Mouse (Mus musculus): ENCODE measurements around the gene Ttc7. TPM values are rescaled to one million over a fixed set of nuclear protein-coding genes. Genes with fewer than 3 reads are reported as not detected.

Ttc7 gene
- polyA plus RNA-seq, 1 experiment from 2014 or later: 61.6 TPM

- 62% methylated on average over 14 of the region's 15 CpGs for WGBS (ENCODE audit: missing documents)
- H3K27ac ChIP-seq: peak overlapping the region; percentile 74
These were observed 7.0 kb upstream of the Ttc7 start for GRCm38 (mm10) chr17:87275363-87276341.

GRCm38 (mm10) chr17:87282007-87282705 lies 530 bp upstream of the Ttc7 start:
- Histone ChIP-seq H3K36me3 (ENCODE audit: inconsistent target) (no peaks in the 10 kb centered on the region; the same call in 1 of the 2 replicates), H3K79me2 (ENCODE audit: inconsistent target) (peaks cover 41% of the 10 kb centered on the region), H3K4me3 (ENCODE audit: inconsistent target) (peak overlapping the region; percentile 42), H3K27ac (peak overlapping the region; percentile 89)
- 0% methylated on average over 36 of the region's 44 CpGs for WGBS (ENCODE audit: missing documents)

More at GRCm38 (mm10) chr17:87275363-87276341, 7.0 kb upstream of the Ttc7 start:
- Histone ChIP-seq H3K79me2 (ENCODE audit: inconsistent target) (no peaks in the 10 kb centered on the region; the same call in 1 of the 2 replicates), H3K36me3 (ENCODE audit: inconsistent target) (no peaks in the 10 kb centered on the region), H3K4me3 (ENCODE audit: inconsistent target) (no peak overlapping the region)

GRCm38 (mm10) chr17:87283055-87283754 lies 519 bp downstream of the Ttc7 start:
- Histone ChIP-seq H3K27ac (peak overlapping the region; percentile 65), H3K36me3 (ENCODE audit: inconsistent target) (no peaks in the 10 kb centered on the region; the same call in 1 of the 2 replicates), H3K4me3 (ENCODE audit: inconsistent target) (peak overlapping the region; percentile 62), H3K79me2 (ENCODE audit: inconsistent target) (peaks cover 52% of the 10 kb centered on the region)
- WGBS (ENCODE audit: missing documents): under 1% methylated on average over 51 of the region's 56 CpGs

GRCm38 (mm10) chr17:87283755-87284481 lies 1.2 kb downstream of the Ttc7 start:
- peak overlapping the region; percentile 62 for H3K4me3 ChIP-seq (ENCODE audit: inconsistent target)
- peak overlapping the region; percentile 65 for H3K27ac ChIP-seq
- H3K79me2 ChIP-seq (ENCODE audit: inconsistent target): peaks cover 59% of the 10 kb centered on the region
- 6% methylated on average over 21 of the region's 21 CpGs for WGBS (ENCODE audit: missing documents)
- H3K36me3 ChIP-seq (ENCODE audit: inconsistent target): peaks cover 3% of the 10 kb centered on the region; the same call in 1 of the 2 replicates

DNA sequence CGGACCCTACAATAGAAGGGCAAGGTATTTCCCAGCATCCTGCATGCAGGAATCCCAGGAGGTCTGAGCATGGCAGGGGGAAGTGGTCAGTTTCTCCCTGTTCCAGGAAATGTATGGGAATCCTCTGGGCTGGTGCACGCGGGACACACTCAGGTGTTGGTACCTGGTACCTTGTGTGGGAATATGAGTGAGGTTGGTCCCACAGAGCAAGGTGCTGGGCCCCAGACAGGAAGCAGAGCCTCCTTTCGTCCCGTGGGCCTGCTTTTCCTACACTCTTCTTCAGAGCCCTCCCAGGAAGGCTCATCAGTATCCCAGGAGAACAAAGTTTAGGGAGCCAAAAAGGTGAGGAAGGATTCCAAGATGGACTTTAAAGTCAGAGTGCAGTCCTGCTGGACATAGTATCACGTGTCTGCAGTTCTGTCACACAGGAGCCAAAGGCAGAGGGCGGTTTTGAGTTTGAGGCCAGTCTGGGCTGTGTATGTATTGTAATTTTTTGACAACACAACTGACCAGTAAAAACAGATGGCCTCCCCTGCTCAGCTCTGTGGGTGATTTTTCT lies 1.9 kb downstream of the Ttc7 start:
- 0 out of 2 replicates have a peak overlapping the region, but pooled peaks have one; percentile 65 for H3K27ac ChIP-seq
- peak overlapping the region; percentile 62 for H3K4me3 ChIP-seq (ENCODE audit: inconsistent target)
- 66% methylated on average over 7 of the region's 7 CpGs for WGBS (ENCODE audit: missing documents)
- peaks cover 10% of the 10 kb centered on the region for H3K36me3 ChIP-seq (ENCODE audit: inconsistent target)
- H3K79me2 ChIP-seq (ENCODE audit: inconsistent target): peaks cover 65% of the 10 kb centered on the region

DNA sequence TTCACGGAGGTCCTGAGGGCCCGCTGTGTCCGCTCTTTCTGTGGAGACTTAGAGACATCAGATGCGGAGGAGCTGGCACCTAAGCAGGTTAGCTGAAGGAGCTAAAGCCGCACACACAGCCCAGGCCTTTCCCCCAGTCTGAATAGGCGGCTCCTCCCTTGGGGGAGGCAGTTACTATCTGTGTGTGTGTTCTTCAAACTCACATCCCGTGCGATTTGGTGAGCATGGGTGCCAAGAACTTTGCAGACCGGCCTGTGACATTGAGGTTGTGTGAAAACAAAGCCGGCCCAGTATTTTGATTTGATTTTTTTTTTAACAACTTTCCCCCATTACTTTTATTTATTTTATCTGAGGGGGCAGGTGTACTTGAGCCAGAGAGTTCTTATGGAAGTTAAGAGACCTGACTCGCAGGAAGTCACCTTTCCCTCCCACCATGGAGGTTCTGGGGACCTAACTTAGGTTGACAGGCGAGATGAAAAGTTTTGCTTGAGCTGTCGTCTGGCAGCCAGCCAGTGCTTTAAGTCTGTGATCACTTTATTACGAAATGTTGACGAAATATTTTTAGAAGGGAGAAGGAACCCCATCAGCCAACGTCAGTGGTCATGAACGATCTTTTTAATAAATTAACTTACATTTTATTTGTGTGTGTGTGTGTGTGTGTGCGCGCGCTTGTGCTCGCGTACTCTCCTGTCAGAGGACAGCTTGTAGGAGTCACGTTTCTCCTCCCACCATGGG lies 3.2 kb downstream of the Ttc7 start:
- H3K27ac ChIP-seq: no peak overlapping the region
- WGBS (ENCODE audit: missing documents): 56% methylated on average over 22 of the region's 23 CpGs
- peaks cover 79% of the 10 kb centered on the region for H3K79me2 ChIP-seq (ENCODE audit: inconsistent target)
- H3K4me3 ChIP-seq (ENCODE audit: inconsistent target): no peak overlapping the region
- peaks cover 23% of the 10 kb centered on the region for H3K36me3 ChIP-seq (ENCODE audit: inconsistent target)

- 65% methylated on average over 8 of the region's 8 CpGs for WGBS (ENCODE audit: missing documents)
- no peak overlapping the region for H3K27ac ChIP-seq
- peaks cover 29% of the 10 kb centered on the region for H3K36me3 ChIP-seq (ENCODE audit: inconsistent target)
- no peak overlapping the region for H3K4me3 ChIP-seq (ENCODE audit: inconsistent target)
- peaks cover 86% of the 10 kb centered on the region for H3K79me2 ChIP-seq (ENCODE audit: inconsistent target)
These were observed 3.9 kb downstream of the Ttc7 start for GRCm38 (mm10) chr17:87286481-87287143.

DNA sequence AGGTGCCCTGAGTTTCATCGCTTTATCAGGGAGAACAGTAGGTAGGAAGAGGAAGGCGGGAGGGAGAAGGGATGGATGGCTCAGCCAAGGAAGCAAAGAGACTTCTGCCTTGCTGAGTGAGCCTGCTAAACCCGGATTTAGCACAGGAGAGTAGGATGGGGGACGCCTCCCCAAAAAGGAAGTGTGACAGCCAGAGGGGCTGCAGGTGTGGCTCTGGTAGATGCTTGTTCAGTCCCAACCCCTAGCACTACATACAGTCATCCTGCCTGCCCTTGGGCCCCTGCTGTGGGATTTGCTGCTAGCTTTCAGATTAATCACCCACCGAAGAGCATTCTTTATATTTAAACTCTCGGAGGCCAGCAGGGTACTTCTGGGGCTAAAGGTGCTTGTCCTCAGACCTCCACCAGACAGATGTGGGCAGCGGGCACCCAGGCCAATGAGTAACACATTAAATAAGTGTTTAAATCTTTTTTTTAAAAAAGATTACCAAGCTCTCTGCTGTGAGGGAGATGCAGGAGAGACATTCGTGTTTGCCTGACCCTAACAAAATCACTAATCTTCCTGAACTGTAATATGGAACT lies 4.6 kb downstream of the Ttc7 start:
- no peak overlapping the region for H3K4me3 ChIP-seq (ENCODE audit: inconsistent target)
- 87% methylated on average over 8 of the region's 8 CpGs for WGBS (ENCODE audit: missing documents)
- peaks cover 35% of the 10 kb centered on the region for H3K36me3 ChIP-seq (ENCODE audit: inconsistent target)
- H3K79me2 ChIP-seq (ENCODE audit: inconsistent target): peaks cover 92% of the 10 kb centered on the region
- no peak overlapping the region for H3K27ac ChIP-seq

DNA sequence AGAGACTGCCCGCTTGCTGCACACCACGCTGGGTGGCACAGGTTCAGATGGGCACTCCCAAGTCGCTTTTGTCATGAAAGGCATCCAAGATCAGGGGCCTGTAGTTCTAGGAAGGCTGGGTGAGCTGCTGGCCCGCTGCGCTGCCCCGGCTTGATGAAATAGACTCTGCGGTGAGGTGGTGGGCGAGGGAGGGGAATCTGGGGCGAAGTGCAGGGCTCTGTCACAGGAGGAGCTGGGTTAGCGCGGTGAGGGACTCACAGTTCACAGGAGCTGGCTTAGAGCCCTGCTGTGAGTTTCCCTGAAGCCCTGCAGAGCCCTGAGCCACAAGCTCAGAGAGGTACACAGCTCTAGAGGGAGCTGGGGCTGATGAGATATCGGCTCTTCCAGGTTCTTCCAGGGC lies 5.4 kb downstream of the Ttc7 start:
- Histone ChIP-seq H3K79me2 (ENCODE audit: inconsistent target) (peaks cover 100% of the 10 kb centered on the region), H3K27ac (no peak overlapping the region), H3K4me3 (ENCODE audit: inconsistent target) (no peak overlapping the region), H3K36me3 (ENCODE audit: inconsistent target) (peaks cover 43% of the 10 kb centered on the region)
- WGBS (ENCODE audit: missing documents): 95% methylated on average over 12 of the region's 12 CpGs

- 88% methylated on average over 5 of the region's 5 CpGs for WGBS (ENCODE audit: missing documents)
These were observed 6.7 kb downstream of the Ttc7 start for GRCm38 (mm10) chr17:87289367-87289766.

DNA sequence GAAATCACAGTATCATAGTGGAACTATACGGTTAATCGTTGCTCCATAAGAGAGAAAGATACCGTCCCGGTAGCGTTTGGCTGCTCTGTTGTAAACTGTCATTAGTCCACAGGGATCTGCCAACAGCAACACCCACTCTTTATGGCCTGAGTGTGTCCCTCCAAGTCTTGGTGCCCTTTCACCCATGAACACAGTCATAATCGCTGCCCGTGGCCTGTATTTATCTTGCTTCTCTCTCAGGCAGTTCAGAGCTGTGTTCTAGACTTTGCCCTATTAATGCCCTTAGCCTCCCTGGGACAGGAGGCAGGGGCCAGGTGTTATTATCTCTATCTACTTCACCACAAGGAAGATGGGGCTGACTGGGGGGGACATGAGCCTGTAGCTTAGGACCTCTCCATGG lies 8.4 kb downstream of the Ttc7 start:
- peaks cover 71% of the 10 kb centered on the region for H3K36me3 ChIP-seq (ENCODE audit: inconsistent target)
- no peak overlapping the region for H3K4me3 ChIP-seq (ENCODE audit: inconsistent target)
- H3K27ac ChIP-seq: no peak overlapping the region
- WGBS (ENCODE audit: missing documents): 97% methylated on average over 7 of the region's 7 CpGs
- peaks cover 100% of the 10 kb centered on the region for H3K79me2 ChIP-seq (ENCODE audit: inconsistent target)

More at GRCm38 (mm10) chr17:87289367-87289766, 6.7 kb downstream of the Ttc7 start:
- Histone ChIP-seq H3K4me3 (ENCODE audit: inconsistent target) (no peak overlapping the region), H3K36me3 (ENCODE audit: inconsistent target) (peaks cover 55% of the 10 kb centered on the region), H3K79me2 (ENCODE audit: inconsistent target) (peaks cover 100% of the 10 kb centered on the region), H3K27ac (no peak overlapping the region)

DNA sequence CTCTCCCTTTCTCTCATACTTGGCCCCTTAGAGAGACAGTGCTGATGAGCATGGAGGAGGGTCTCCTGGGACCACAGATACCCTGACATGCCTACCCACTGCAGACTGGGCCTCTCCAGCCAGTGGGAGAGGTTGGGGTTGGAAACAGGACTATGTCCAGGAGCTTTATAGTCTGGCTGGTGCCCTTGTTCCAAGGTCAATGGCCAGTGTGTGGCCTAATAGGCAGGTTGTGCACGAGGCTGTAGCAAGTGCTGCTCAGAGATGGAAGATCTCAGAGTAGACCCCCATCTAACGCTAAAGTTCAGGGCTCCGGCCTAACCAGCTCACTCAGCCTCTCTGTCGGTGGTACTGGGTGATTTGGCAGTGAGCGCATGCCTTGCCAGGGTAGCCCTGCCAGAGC lies 9.1 kb downstream of the Ttc7 start:
- Histone ChIP-seq H3K79me2 (ENCODE audit: inconsistent target) (peaks cover 100% of the 10 kb centered on the region), H3K36me3 (ENCODE audit: inconsistent target) (peaks cover 71% of the 10 kb centered on the region), H3K4me3 (ENCODE audit: inconsistent target) (no peak overlapping the region), H3K27ac (no peak overlapping the region)
- 95% methylated on average over 5 of the region's 5 CpGs for WGBS (ENCODE audit: missing documents)
